Mouse (Mus musculus): ENCODE data around the gene 2410131K14Rik.

2410131K14Rik gene

DNA sequence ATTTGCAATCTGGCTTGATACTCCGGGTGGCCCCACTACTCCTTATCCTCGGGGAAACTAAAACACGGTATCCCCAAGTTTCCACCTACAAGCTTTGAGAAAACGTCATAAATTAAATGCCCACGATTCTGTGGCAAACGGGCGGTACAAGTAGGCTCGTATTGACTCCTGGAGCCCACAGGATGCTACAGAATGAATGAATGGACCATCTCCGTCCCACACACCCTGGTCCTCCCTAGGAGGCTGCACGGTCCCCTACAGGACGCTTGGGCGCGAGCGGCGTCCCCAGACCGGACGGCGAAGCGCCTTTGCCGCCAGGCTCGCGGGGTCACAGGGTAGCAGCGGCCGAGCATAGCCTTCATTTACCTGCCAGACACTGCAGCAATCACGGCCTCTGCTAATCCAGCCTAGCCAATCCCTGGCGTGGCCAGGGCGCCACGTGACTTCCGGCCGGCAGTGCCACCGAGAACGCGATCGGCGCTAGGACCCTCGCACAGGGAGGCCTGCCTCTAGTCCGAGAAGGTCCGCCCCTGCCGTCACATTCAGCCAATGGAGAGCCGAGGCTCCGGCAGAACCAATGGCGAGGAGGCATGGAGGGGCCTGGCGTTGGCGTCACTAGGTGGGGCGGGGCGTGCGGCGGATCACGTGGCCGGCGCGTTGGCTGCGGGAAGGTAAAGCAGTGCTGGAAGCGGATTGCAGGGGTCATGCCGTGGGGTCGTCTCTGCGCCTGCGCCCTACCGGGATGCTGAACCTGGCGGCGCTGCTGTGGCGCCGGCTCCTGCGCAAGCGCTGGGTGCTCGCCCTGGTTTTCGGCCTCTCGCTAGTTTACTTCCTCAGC, at the start of gene 2410131K14Rik, which contains the start of gene Rnft2:
Gene 2410131K14Rik (plus strand): TSS at position 622 of the 838 bp plus-strand sequence.
Gene Rnft2 (minus strand): TSS at position 511 of the 838 bp plus-strand sequence.
- DNase-seq, result peak; percentile 99

DNA sequence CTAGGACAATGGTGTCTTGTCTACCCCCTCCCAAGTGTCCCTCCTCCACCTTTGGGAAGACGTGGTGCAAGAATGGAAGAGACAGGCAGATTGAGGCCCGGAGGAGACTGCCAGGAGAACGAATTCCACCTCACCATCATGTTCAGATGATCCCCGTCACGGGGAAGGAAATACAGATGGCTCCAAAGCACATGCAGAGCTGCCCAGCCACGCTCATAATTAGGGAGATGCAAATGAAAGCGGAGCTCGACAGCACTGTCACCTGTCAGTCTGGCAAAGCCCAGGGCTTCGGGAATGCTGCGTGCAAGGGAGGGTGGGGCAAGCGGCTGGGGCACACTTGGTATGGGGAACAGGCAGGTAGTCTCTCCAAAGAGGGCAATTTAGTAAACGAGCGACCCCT, 47.6 kb upstream of the 2410131K14Rik start:
- DNase-seq, result no peak

DNA sequence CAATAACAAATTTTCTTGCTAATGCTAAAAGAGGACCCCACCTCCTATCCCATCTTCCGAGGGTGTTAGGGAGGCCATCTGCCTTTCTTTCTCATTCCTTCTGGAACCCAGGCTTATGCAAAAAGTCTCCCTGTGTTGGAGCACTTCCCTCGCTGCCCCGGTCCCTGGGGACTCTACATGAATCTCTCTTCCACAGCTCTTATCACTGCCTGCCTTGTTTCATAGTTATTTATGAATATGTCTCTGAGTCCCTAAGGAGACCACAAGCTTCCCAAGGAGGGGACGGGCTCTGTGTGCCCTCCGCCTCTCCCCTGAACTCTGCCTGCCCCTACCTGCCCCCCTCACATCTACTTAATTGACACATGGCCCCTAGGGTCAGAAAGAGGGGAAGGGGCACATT, 45.4 kb upstream of the 2410131K14Rik start:
- DNase-seq, result no peak

DNA sequence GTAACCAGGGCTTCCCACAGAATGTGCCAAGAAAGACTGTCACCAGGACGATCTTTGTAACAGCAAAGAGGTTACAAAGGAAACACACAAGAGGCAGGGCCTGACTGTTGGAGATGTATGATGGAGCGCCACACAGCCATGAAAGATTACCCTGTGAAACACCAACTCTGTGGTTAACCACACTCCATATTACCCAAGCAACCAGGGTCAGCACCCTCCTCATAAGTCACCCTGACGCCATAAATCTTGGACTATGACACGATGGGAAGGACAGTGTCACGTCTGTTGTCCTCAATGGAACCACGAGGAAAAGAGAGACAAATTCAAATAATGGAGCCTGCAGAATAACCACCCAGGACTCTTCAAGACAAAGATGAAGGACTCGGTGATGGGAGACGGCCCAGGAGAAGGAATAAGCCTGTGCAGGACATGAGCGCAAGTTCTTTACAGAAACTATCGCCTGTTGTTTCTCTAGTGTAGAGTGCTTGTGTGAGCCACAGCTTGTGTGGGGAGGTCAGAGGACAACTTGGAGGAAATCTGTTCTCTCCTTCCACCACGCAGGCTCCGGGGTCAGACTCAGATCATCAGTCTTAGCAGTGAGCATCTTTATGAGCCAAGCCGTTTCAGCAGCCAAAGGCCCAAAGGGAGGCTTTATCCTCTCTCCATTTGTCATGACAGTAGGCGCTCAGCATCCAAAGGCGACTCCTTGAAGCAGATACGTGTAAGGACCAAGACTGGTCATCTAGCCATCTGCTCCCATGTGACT, 40.2 kb upstream of the 2410131K14Rik start:
- DNase-seq, result no peak

DNA sequence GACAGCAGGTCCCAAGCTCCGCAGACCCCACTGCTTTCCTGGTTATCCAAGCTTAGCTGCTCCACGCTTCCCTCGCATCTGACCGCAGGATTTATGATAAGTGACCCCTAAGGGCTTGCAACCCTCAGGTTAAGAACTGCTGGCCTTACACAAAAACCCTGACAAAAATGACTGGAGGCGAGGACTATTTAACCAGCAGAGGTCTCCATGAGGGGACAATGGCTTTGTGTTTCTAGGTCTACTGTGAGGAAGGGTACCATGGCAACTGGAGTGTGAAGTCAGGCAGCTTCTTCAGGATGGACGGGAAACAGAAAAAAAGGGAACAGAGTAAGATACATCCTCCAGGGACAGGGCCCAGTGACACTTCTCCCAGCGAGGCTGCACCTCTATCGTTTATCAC, 39.2 kb upstream of the 2410131K14Rik start:
- DNase-seq, result no peak

DNA sequence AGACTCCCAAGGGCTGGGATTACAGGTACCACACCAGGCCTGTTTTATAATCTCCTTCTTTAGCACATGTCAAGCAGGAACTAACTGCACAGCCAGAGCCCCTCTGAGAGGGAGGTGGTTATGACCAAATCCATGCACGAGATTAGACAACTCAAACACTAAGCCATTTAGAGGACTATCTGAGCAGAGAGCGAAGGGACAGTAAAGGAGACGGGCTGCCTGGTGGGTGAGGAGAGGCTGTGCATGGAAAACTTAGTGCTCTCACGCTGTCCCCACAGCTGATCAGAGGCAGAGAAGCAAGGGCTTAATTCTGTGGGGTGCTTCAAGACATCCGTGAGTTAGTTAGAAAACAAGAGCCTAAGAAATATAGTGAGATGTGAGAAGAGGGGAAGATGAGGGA, 31.0 kb upstream of the 2410131K14Rik start:
- no peak for DNase-seq

DNA sequence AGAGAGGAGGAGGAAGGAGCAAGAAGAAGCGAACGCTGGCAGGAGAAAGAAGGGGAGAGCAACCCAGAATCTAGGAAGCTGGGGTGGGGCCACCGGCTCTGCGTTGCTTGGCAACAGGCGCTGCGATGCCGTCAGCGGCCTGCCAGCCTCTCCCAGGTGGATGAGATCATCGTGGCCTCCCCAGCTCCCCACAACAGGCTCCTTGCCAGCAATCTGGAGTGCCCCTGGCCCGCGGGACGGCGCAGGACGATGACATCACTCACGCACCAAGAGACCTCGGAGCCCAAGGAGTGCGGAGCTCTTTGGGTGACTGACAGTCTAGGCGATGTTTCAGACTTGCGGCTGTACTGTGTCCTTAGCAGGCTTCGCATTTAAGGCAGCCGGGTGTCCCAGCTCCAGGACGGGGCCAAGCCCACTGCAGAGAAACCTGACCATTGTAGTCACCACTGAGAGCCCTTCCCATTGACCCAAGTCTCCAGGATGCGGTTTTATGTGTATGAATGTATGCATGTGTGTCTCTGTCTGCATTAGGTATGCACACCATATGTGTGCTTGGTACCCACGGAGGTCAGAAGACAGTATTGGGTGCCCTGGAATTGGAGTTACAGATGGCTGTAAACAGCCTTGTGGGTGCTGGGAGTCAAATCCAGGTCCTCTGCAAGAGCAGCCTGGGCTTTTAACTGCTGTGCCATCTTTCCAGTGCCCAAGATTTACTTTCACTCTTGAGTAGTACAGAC, 30.4 kb upstream of the 2410131K14Rik start:
- DNase-seq, result peak; percentile 74

DNA sequence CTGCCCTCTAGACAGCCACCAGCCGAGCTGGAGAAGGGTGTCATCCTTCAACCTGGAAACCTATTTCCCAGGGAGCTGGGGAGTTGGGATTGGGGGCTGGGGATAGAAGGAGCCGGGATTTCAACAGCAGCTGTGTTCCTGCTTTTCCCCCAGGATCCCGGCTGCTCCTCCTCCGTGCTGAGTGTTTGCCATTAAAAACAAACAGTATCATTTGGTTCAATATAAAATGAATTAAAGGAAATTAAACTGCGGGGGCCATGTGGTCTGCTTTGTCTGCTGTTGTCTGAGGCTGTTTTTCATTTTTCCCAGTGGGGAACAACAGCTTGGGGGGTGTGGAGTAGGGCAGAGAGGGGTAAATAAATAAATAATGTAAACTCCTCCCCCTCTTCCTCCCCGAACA, 27.6 kb upstream of the 2410131K14Rik start:
- DNase-seq, result no peak

DNA sequence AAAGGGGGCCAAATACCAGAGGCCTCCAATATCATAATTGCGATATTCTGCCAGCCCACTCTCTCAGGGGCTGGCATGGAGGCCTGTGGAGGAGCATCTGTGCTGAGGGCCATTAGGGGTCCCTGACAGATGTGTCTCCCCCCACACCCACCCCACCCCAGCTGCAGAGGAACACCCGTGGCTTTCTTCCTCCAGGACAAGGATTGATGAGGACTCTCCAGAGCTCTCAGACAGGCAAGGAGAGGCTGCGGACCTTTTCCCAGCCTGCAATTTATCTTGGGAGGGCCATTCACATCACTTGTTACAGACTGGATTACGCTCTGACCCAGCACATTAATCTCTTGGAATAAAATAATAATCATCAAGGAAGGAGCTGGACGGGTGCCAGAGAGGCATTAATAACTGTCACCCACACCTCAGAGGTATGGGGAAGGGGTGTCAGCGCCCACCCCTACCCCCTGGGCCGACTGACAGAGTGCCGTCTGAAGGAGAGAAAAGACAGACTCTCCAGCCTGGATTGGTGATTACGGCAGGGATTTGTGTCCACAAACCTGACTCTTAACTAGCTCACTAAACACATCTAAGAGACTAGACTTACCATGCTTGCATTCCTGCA, 21.8 kb upstream of the 2410131K14Rik start:
- no peak for DNase-seq

DNA sequence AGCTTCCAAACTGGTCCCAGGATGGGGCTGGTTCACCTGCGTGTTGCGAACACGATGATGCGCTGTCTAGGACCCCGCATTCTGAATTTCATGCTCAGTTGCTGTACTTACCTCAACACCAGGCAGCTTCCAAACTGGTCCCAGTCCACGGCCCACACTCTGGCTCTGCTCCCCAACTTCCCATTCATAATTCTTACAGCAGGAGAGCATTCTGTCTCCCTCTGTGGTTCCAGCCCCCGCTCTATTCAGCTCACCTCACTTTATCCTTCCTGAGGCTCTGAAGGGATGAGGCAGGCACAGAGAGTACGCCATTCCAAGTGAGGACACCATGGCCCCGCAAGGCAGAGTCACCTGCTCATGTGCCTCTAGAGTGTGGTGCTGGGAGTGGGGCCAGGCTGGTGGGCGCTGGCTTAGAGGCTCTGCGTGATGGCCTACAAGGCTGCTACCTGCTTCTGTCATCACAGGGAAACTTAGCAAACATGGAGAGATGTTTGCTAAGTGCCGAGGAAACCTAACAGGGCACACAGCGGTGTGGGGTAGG, 14.9 kb upstream of the 2410131K14Rik start:
- DNase-seq, result no peak

DNA sequence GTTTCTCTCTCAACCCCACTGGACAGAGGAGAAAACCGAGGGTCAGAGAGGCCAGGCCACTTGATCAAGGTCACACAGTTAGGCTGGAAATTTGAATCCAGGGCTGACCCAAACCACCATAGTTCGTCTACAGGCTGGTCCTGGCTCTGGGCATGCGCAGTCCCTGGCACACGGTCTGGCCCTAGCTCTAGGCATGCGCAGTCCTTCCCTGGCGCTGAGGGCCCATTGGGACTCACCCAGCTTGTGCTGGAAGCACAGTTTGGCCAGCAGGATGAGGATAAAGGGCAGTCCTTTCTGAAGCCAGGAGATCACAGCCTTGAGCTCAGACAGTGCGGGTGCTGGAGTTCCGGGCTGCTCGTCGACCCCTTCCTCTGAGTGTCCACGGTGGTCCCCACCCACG, 8.1 kb upstream of the 2410131K14Rik start:
- DNase-seq, result no peak

DNA sequence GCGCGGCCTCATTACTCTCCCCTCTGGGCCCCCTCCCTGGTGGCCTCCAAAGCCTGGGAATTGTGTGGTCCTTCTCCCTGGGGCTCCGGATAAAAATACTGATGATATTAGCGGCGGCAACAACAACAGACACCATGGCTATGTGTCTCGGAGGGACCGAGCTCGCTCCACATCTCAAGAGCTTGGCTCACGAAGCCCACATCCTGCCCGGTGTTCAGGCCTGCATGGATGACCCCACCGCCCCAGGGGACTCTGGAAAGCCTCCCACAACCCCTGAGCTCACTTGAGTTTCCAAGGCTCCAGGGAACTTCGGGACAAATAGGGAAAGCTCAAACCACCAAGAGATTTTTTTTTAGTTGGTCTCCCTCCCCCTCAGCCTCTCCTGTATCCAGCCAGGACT, 5.4 kb upstream of the 2410131K14Rik start:
- no peak for DNase-seq

DNA sequence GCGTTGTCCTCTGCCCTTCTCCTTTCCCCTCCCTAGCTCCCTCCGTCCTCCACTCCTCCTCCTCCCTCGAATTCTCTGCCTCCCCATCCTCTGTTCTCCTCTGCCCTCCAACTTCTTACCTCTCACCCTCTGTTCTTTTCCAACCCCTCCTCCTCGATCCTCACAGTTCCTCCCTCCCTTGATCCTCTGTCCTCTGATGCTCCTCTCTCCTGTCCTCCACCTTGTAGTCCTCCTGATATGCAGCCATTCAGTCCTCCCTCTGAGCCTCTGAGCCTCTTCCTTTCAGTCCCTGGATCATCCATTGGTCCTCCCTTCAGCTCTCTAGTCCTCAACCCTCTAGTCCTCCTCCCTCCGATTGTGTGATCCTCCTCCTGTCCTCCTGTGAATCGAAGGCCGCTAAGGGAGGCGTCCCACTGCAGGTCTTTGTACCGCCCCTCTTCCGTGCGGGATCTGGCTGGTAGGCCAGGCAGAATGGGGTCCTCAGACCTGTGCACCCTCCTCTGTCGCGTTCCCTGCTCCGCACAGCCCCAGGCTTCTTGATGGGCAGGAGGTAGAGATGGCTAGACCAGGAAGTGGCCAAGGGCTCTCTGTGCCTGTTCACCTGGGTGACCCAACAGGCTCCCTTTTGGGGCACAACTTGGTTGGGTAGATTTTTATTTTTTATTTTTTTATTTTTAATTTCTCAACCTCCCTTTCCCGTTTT, 730 bp downstream of the 2410131K14Rik start:
- DNase-seq, result no peak

DNA sequence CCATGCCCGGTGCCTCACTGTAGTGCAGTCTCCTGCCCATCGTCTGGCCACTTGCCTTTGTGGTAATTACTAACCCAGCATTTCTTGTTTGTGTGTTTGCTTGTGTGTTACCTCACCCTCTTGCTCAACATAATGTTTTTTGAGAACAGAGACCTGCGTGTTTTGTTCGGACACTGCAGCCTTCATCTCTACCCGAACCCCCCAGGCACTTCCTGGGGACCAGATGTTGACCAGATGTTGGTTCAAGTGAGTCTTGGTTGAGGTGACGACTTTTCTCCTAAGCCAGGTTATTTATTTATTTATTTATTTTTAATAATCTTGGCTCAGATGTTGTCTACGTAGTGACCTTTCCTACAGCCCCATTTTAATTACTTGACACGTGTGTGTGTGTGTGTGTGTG, 2.4 kb downstream of the 2410131K14Rik start:
- DNase-seq, result no peak

DNA sequence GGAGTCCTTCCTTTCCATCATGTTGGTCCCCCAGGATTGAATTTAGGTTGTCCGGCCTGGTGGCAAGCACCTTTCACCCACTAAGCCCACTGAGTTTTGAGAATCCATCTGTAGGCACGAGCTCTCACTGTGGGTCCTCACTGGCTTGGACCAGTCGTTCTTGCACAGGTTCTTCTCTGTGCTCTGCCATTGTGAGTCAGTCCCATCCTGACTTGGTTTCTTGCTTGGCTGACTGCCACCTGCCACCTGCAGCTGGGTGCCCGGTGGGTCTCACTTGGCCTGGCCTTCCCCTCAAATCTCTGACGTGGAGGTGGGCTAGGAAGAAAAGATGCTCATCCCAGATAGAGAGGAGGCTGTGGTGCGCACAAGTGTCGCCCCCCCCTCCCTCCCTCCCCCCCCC, 6.0 kb downstream of the 2410131K14Rik start:
- DNase-seq, result no peak

DNA sequence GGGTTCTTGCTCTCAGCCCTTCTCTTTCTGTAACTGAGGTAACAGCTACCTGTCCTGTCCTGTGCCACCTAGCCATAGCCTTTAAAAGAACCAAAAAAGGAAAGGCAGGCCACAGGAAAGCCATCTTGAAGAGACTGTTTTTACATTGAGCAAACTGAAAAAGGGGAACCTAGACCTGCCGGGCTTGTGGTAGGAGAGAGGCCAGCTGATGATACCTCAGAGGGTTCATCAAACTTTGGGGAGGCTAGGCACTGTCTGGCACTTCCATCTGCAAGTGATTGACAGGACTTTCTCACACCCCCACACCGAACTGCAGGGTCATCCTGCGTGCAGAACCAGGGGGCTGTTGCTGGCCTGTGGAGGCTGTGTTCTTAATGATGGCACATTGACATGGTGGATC, 8.5 kb downstream of the 2410131K14Rik start:
- DNase-seq, result no peak

DNA sequence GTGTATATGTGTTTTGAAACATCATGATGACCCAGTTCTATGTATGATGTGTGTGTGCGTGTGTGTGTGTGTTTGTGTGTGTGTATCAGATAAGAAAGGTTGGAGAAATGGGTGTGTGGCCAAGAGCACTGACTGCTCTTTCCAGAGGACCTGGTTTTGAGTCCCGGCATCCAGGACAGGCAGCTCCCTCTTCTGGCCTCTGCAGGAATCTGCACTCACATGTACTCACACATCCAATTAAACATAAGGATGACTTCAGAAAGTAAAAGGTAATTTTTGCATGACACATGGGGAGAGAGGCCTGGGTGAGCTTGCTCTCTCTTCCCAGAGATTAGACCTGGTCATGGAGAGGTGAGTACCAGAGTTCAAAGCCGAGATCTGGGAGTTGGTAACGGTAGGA, 12.0 kb downstream of the 2410131K14Rik start:
- no peak for DNase-seq

DNA sequence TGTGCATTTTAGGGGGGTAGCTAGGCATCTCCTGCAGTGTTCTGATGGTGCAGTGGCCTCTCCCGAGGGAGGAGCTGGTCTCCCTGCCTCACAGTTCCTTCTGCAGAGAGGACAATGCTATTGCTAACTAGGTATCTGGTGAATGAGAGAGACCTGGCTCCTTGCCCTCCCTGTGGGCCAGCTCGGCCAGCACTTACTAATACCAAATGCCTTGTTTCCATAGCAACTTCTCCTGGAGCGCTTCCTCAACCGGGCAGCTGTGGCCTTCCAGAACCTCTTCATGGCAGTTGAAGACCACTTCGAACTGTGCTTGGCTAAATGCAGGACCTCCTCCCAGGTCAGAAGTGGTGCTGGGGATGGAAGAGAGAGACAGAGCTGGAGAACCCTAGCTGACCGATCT, 14.1 kb downstream of the 2410131K14Rik start:
- DNase-seq, result peak; percentile 42

DNA sequence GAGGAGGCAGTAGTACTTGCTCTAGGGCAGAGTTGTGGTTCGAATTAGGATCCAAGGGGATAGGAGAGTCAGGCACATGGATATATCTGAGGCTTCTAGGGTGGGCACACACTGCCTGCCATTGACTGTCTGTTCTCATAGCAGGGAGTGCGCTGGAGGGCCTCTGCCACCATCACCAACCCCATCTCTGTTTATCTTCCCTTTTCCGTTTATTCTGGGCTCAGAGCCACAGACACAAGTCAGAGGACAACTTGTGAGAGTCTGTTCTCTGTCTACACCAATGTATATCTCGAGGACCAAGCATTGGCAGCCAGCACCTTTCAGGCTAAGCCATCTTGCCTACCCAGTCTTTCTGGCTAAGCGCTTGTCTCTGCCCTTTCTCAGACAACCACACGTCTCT, 14.6 kb downstream of the 2410131K14Rik start:
- DNase-seq, result peak; percentile 33

DNA sequence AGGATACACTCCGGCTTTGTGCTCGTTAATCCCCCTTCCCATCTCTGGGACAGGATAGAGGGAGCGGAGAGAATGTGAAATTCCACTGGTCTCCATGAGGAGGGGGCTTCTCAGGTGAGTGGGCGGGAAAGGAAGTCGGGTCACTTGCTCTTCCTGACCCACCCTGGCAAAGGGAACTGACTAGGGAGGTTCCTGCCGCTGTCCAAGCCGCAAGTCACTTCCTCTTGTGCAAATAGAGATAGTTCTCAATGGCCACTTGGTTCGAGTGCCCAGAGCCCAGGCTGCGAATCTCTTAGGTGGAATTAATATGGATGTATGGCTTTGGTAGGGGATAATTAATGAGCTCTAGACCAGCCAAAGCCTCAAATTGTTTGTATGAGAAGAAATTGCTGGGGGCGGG, 15.0 kb downstream of the 2410131K14Rik start:
- DNase-seq, result no peak

DNA sequence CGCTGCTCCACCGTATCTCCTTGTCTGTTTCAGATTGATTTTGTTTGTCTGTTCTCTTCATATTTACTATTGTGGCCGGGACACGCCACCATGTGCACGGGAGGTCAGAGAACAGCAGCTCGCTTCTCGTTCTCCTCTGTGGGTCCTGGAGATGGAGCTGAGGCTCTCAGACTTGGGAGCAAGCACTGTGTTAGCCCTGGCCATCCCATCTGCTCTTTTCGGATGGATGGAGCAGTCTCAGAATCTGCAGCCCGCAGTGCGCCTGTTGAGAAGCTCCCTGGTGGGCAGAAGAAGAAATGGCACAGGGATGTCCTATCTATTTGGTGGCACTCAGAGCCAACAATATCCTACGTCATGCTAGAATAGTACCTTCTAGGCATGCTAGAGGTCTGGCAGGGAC, 15.6 kb downstream of the 2410131K14Rik start:
- no peak for DNase-seq

DNA sequence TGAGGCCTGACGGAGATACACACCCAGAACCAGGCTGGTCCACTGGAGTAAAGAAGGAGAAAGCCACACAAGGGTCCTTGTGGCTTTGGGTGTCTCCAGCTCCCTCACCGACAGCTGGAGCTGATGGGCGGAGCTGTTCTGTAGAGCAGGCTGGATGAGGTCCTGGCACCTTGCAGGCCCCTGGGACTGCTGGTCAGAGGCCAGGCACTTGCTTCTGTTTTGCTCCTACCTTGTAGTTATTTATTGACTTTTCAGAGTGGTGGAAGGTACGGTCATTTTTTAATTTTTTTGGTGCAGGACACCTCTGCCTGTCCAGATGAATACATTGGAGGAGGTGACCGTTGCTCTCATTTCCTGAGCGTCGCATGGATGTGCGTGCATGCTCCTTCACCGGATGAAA, 16.2 kb downstream of the 2410131K14Rik start:
- no peak for DNase-seq
